Mouse (Mus musculus) splenic B cell, adult 2 months (primary cell): Measurements from ENCODE around the gene Cdh22.

Experiments
- DNase-seq: peaks from one replicate; pipeline ENCODE4 v3.0.0-alpha.2; 2011; ENCODE audit warnings: low read depth, low spot score
- H3K27me3 ChIP-seq: 2 replicates; pipeline ENCODE4 v1.6.1; 2012; ENCODE audit warnings: mild to moderate bottlenecking, low read length, moderate library complexity, mixed read lengths; ENCODE audit not compliant: control insufficient read depth, poor library complexity, insufficient read depth, severe bottlenecking
- H3K36me3 ChIP-seq: 2 replicates; pipeline ENCODE4 v1.6.1; 2012; ENCODE audit warnings: mild to moderate bottlenecking, low read length, moderate library complexity, mixed read lengths; ENCODE audit not compliant: control insufficient read depth, poor library complexity, insufficient read depth, severe bottlenecking

Gene Cdh22

DNA sequence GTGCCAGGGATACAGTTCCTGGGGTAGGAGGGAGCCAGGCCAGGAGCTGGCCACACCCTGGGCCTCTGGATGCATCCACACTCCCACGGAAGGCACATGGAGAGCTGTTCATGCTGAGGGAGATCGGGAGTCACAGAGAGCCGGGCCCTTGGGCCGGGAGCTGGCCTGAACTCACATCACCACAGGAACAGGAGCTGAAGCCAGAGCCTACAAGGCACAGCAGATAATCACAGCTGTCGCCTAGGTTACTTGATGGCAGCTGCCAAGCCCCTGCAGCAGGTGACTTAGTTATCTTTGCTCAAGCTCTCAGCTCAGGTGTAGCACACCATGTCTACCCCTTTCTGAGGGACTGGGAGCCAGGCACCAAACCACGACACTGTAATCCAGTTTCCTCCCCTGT lies 23.7 kb upstream of the Cdh22 start:
- DNase-seq: no peak
- Histone ChIP-seq H3K36me3 (no peaks in the 10 kb centered on the region), H3K27me3 (no peaks in the 10 kb centered on the region)

GRCm38 (mm10) chr2:165257151-165257834 lies 22.6 kb upstream of the Cdh22 start:
- H3K27me3 ChIP-seq: no peaks in the 10 kb centered on the region
- DNase-seq: no peak
- H3K36me3 ChIP-seq: no peaks in the 10 kb centered on the region

GRCm38 (mm10) chr2:165256213-165256612 lies 21.6 kb upstream of the Cdh22 start:
- Histone ChIP-seq H3K36me3 (no peaks in the 10 kb centered on the region), H3K27me3 (no peaks in the 10 kb centered on the region)
- no peak for DNase-seq

DNA sequence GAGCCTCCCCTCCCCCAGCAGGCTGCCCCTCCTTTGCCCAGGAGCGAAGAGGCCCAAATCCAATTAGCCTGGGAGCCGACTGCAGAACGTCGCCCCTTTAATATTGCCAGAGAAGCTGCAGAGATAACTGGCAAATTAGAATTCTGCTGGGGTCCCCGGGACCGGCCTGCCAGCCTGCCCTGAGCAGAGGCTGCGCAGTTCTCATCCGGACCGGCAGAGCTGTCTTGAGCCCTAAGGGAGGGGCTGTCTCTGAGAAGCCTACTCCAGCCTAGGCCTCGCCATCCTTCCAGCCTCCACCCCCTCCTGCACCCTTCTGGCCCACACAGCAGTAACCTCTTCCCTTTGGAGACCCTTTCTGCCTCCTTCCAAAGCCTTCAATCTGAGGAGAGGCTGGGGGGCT lies 19.2 kb upstream of the Cdh22 start:
- no peaks in the 10 kb centered on the region for H3K36me3 ChIP-seq
- no peak for DNase-seq
- no peaks in the 10 kb centered on the region for H3K27me3 ChIP-seq

DNA sequence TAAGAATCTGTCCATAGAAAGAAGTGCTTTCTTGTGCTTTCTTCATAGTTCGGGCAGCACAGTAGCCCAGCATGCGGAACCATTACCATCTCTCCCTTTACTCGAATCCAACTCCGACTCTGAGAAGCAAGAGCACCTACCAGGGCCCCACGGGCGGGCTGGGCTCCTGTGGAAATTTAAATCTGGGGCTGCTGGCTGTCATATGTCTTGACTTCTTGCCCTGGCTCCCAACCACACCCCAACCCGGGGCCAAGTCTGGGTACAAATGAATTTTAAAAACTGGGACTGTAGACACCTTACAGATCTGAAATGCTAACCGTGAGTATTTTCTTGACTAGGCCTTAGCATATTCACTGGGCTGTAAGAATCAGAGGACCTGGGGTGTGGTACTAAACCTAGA lies 18.6 kb upstream of the Cdh22 start:
- H3K36me3 ChIP-seq: no peaks in the 10 kb centered on the region

DNA sequence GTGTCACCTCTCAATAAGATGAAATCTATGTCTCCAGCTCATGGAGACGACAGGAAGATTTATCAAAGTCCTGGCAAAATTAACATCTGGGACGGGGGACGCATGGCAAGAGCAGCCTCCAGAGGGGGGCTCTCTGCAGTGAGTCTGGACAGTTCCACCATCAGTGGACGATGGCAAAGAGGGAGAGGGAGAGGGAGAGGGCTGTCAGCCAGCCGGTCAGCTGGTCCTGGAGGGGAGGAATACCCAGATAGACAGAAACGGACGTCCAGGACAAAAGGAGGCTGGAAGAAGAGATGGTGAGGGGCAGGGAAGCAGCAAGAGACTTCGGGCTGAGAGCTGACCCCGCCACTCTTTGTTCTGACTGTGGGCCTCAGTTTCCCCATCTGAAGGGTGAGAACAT lies 18.1 kb upstream of the Cdh22 start:
- no peaks in the 10 kb centered on the region; the same call in 1 of the 2 replicates for H3K27me3 ChIP-seq
- no peaks in the 10 kb centered on the region for H3K36me3 ChIP-seq
- DNase-seq: no peak

More for the DNA sequence above, 18.6 kb upstream of the Cdh22 start:
- H3K27me3 ChIP-seq: no peaks in the 10 kb centered on the region; the same call in 1 of the 2 replicates
- no peak for DNase-seq

DNA sequence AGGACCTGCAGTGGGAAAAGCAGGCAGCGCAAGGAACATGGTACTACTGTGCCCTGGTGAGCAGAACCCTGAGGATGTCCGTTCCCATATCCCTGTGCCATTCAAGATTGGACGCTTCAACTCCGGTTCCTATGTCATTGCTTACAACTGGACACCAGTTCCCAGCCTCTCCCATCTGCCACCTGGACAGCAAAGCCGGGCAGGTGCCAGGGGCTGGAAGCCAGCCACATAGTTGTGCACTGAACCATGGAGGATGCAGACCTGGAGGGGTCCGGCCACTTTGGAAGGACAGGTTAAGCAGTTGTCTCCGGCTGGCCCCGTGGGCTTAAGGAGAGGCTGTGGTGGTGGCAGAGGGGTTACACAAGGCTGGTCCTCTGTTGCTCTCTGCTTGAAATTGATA lies 17.7 kb upstream of the Cdh22 start:
- DNase-seq: no peak
- H3K27me3 ChIP-seq: no peaks in the 10 kb centered on the region; the same call in 1 of the 2 replicates
- no peaks in the 10 kb centered on the region for H3K36me3 ChIP-seq

DNA sequence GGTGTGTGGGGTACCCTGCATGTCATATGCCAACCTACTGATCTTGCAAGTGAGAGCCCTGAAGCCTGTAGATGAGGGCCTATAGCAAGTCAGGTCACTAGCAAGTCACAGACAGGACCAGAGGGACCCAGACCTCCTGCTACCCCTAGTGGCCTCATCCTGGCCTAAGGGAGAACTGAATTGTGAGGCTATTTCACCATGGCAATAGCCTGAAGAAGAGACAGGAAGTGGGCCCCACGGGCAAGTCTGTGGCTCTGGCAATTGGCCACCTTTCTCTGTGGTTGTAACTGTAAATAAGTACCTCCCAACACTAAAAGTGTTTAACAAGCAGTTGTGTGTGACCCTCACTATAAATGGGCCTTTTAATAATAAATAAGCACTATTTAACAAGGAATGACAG lies 16.2 kb upstream of the Cdh22 start:
- no peak for DNase-seq
- Histone ChIP-seq H3K27me3 (no peaks in the 10 kb centered on the region; the same call in 1 of the 2 replicates), H3K36me3 (no peaks in the 10 kb centered on the region)

DNA sequence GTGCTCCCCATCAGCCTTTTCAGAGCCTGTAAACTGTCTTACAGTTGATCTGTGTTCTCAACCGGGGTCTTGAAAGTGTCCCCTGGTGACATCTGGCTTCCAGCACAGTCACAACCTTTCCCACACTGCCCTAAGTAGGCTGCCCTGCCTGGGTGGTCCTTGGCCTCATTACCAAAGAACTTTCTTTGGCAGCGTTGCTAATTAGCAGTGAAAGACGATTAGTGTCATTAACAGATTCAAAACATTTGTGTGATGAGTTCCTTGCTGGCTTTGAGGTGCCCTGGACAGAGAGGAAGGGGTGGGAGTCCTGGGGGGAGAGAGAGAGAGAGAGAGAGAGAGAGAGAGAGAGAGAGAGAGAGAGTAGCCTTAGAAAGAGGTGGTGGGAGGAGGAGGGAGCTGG lies 14.3 kb upstream of the Cdh22 start:
- H3K27me3 ChIP-seq: no peaks in the 10 kb centered on the region; the same call in 1 of the 2 replicates
- no peaks in the 10 kb centered on the region for H3K36me3 ChIP-seq
- DNase-seq: no peak

DNA sequence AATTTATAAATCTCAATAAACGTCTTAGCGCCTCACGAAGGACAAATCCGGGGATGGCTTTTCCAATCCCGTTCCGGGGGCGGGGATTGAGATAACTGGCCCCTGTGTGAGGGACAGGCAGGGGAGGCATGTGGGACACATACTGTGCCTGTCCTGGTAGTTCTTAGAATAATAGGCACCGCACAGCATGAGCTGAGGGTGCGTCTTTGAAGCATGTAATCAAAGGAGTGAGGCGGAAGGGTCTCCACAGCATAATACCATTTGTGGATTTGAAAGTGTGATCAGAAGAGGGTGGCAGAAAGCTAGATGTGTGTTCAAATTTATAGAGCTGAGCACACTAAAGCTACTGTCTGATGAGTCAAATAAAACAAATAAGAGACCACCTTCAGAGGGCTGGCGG lies 11.7 kb upstream of the Cdh22 start:
- no peak for DNase-seq
- H3K27me3 ChIP-seq: no peaks in the 10 kb centered on the region; the same call in 1 of the 2 replicates
- no peaks in the 10 kb centered on the region for H3K36me3 ChIP-seq

DNA sequence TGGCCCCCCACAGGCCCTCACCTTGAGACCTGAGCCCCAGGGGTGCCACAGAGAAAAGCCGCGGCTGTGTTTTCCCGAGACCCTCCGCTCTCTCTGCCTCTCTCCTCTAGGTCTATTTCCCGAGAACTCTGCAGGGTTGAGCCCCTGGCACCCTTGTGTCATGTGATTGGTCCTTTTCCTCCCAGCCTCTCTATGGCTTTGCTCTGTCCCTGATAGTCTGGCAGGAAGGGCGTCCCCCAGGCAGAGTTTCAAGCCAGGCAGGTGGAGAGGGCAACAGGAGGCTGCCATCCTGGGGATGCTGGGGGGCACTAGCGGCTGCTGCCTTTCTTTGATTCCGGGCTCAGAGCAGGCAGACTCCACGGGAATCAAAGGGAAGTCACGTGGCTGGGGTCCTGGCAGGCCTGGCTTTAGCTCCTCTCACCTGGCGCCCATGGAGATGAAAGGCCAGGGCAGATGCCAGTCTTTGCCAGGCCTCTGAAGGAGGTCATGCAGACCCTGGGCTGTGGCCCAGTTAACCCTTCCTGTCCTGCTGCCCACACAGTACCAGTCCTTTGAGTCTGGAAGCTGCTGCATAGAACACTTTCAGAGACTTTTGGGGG lies 8.6 kb upstream of the Cdh22 start:
- Histone ChIP-seq H3K27me3 (no peaks in the 10 kb centered on the region), H3K36me3 (no peaks in the 10 kb centered on the region)
- DNase-seq: no peak

DNA sequence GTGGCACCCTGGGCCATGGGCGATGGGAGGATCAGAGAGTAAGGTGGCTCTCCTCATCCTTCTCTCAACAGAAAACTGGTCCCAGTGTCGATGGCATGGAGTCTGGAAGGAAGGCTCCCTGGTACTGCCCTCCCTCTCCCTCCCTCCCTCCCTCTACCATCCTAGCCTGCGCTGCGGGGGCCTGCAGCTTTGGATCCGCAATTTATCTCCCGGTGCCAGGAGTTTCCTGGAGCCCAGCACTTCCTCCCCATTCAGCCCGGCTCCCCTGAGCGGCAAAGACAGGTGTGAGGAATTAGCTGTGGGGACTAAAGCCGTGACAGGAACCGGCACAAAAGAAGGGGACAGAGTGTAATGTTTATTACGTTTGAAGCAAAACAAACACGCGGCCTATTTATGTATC lies 7.9 kb upstream of the Cdh22 start:
- DNase-seq: no peak
- no peaks in the 10 kb centered on the region for H3K36me3 ChIP-seq
- no peaks in the 10 kb centered on the region for H3K27me3 ChIP-seq

DNA sequence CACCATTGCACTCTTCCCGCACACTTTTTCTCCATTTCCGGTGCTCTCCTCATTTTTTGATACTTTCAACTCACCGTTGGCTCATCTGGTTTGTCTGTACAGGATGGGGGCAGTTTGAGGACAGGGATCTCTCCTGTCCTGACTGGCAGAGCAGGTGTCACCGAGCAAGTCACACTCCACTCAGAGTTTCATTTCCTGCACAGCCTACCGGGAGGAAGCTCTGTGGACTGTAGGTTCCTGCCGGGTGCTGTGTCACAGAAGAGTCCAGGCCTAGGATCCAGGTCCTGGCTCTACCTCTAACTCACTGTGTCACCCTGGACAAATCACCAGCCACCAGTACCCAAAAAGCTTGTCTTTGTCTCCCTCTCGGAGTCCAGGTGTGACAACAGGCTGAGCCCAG lies 7.1 kb upstream of the Cdh22 start:
- H3K27me3 ChIP-seq: no peaks in the 10 kb centered on the region
- DNase-seq: no peak
- H3K36me3 ChIP-seq: no peaks in the 10 kb centered on the region

GRCm38 (mm10) chr2:165240371-165240770 lies 5.7 kb upstream of the Cdh22 start:
- Histone ChIP-seq H3K27me3 (no peaks in the 10 kb centered on the region), H3K36me3 (no peaks in the 10 kb centered on the region)
- no peak for DNase-seq

GRCm38 (mm10) chr2:165239533-165240144 lies 5.0 kb upstream of the Cdh22 start:
- H3K27me3 ChIP-seq: no peaks in the 10 kb centered on the region

More at GRCm38 (mm10) chr2:165239533-165240144, 5.0 kb upstream of the Cdh22 start:
- no peak for DNase-seq
- no peaks in the 10 kb centered on the region for H3K36me3 ChIP-seq
